Mouse (Mus musculus): ENCODE results near the gene Ccne1.

GRCm38 (mm10) chr7:38064431-38064830, 42.9 kb downstream of the Ccne1 start:
- TF ChIP-seq CTCF (IDR thresholded peaks at IDR 0.05; ENCODE audit: insufficient read depth, low read depth, low read length) = no peak
- TF ChIP-seq POLR2A (IDR thresholded peaks at IDR 0.05; ENCODE audit: insufficient read depth, low read depth, low read length) = no peak

Measured in olfactory bulb, adult 2 months (tissue).